In genomic region chr13:43558357-43558756, GRCm38 (mm10) we compare ENCODE assay signal across 10 mouse cellular contexts. TPM values are rescaled to one million over a fixed set of nuclear protein-coding genes. Genes with fewer than 3 reads are reported as not detected.
DNase-seq lines count a peak whose midpoint lies in the region; ATAC-seq lines count a peak whose summit lies in the region.
"Had no signal": no experiment of that assay in that cellular context is flagged by ENCODE, and none has a peak within 500 bp of the region (broad histone marks: within the 10 kb centered on the region; RNA-seq: fewer than 3 reads in every experiment).

No protein-coding gene starts in this region.

- H3K9ac ChIP-seq in heart, embryonic 11.5 days (ENCODE audit: low read depth, low read length), result no peak overlapping the region
- H3K9ac ChIP-seq in limb, embryonic 13.5 days, result peak overlapping the region; percentile 46; the same call in 1 of the 2 replicates
- no peak overlapping the region for H3K9ac ChIP-seq in stomach, embryonic 15.5 days

- DNase-seq in heart, adult 8-10 months (ENCODE audit: low spot score), result no peak
- no peak for DNase-seq in ovary, postnatal 14 days (ENCODE audit: low spot score)
- DNase-seq: layer of hippocampus, adult 9-11 months; thymus, adult 18-20 months had no signal

- H3K27ac ChIP-seq in heart, embryonic 11.5 days (ENCODE audit: low read depth, low read length), result no peak overlapping the region
- H3K27ac ChIP-seq in limb, embryonic 13.5 days, result no peak overlapping the region
- no peak overlapping the region for H3K27ac ChIP-seq in stomach, embryonic 15.5 days

- no peak overlapping the region for H3K4me3 ChIP-seq in heart, embryonic 11.5 days (ENCODE audit: low read depth, low read length)
- H3K4me3 ChIP-seq in megakaryocyte, embryonic 14.5 days (replicated peaks), result peak overlapping the region; percentile 99
- peak overlapping the region; percentile 84 for H3K4me3 ChIP-seq in limb, embryonic 13.5 days
- 0 out of 2 replicates have a peak overlapping the region, but pooled peaks have one; percentile 68 for H3K4me3 ChIP-seq in stomach, embryonic 15.5 days (replicated peaks)

- 87% methylated on average over 6 of the region's 6 CpGs for WGBS in heart, embryonic 11.5 days (ENCODE audit: insufficient replicate concordance)
- WGBS in limb, embryonic 13.5 days, result 60% methylated on average over 6 of the region's 6 CpGs
- WGBS in stomach, embryonic 15.5 days, result 68% methylated on average over 6 of the region's 6 CpGs

- H3K36me3 ChIP-seq in heart, embryonic 11.5 days (ENCODE audit: control insufficient read depth, insufficient read depth, low read length), result peaks cover 6% of the 10 kb centered on the region
- H3K36me3 ChIP-seq in megakaryocyte, embryonic 14.5 days (replicated peaks; ENCODE audit: low read length), result peaks cover 35% of the 10 kb centered on the region
- H3K36me3 ChIP-seq in limb, embryonic 13.5 days, result peaks cover 23% of the 10 kb centered on the region
- no peaks in the 10 kb centered on the region for H3K36me3 ChIP-seq in stomach, embryonic 15.5 days

- ATAC-seq in heart, embryonic 11.5 days (replicated peaks; ENCODE audit: insufficient number of reproducible peaks, low FRiP score, low TSS enrichment), result no peak
- ATAC-seq in megakaryocyte, adult 5-6 weeks (ENCODE audit: poor library complexity, severe bottlenecking), result no peak
- ATAC-seq in limb, embryonic 13.5 days (ENCODE audit: low FRiP score, low read depth), result no peak
- no peak for ATAC-seq in stomach, embryonic 15.5 days (ENCODE audit: insufficient read depth, low FRiP score, low read depth)
- no peak for ATAC-seq in granulocyte monocyte progenitor cell, adult 5-6 weeks (replicated peaks; ENCODE audit: poor library complexity, severe bottlenecking)

- H3K4me2 ChIP-seq in heart, embryonic 11.5 days, result peak overlapping the region; percentile 87
- peak overlapping the region; percentile 90 for H3K4me2 ChIP-seq in limb, embryonic 13.5 days (replicated peaks)
- peak overlapping the region; percentile 93 for H3K4me2 ChIP-seq in stomach, embryonic 15.5 days

- peaks cover 12% of the 10 kb centered on the region; the same call in 1 of the 2 replicates for H3K4me1 ChIP-seq in heart, embryonic 11.5 days (ENCODE audit: control insufficient read depth, insufficient read depth, low read length)
- peaks cover 62% of the 10 kb centered on the region for H3K4me1 ChIP-seq in megakaryocyte, embryonic 14.5 days
- peaks cover 28% of the 10 kb centered on the region for H3K4me1 ChIP-seq in limb, embryonic 13.5 days
- peaks cover 5% of the 10 kb centered on the region; the same call in 1 of the 2 replicates for H3K4me1 ChIP-seq in stomach, embryonic 15.5 days

- H3K9me3 ChIP-seq in heart, embryonic 11.5 days (replicated peaks; ENCODE audit: control insufficient read depth, low read length), result no peaks in the 10 kb centered on the region
- no peaks in the 10 kb centered on the region for H3K9me3 ChIP-seq in megakaryocyte, embryonic 14.5 days
- H3K9me3 ChIP-seq in limb, embryonic 13.5 days, result no peaks in the 10 kb centered on the region
- no peaks in the 10 kb centered on the region for H3K9me3 ChIP-seq in stomach, embryonic 15.5 days

- no peaks in the 10 kb centered on the region for H3K27me3 ChIP-seq in heart, embryonic 11.5 days (ENCODE audit: control insufficient read depth, insufficient read depth, low read length)
- no peaks in the 10 kb centered on the region for H3K27me3 ChIP-seq in megakaryocyte, embryonic 14.5 days (replicated peaks)
- H3K27me3 ChIP-seq in limb, embryonic 13.5 days, result no peaks in the 10 kb centered on the region
- H3K27me3 ChIP-seq in stomach, embryonic 15.5 days (replicated peaks), result no peaks in the 10 kb centered on the region

RNA-seq across cellular contexts. Expression of gene Mcur1, which starts 1.6 kb away (rescaled TPM):
- polyA plus RNA-seq in heart, embryonic 11.5 days (2014; fragmentation: Nextera tagmentation; extraction: Ambion mirVana), result 14.5 and 19.0 TPM in 2 replicates
- total RNA-seq in heart, adult 8-10 months (2022), result 10 to 100 TPM; 43.2 to 51.2 (median 48.7) TPM
- 7.8 and 17.5 TPM in 2 replicates for polyA plus RNA-seq in megakaryocyte, embryonic 14.5 days (2012; ENCODE audit: insufficient read depth, low replicate concordance)
- 28.5 and 35.3 TPM in 2 replicates for total RNA-seq in megakaryocyte, adult 5-6 weeks (2015)
- total RNA-seq in megakaryocyte, adult 5-6 weeks (2017), result 21.3 and 25.6 TPM in 2 replicates
- polyA plus RNA-seq in limb, embryonic 13.5 days (2015; fragmentation: Nextera tagmentation; extraction: Ambion mirVana), result 16.7 and 17.0 TPM in 2 replicates
- polyA plus RNA-seq in stomach, embryonic 15.5 days (2015; fragmentation: Nextera tagmentation; extraction: Ambion mirVana), result 12.7 and 14.8 TPM in 2 replicates
- 17.1 and 19.3 TPM in 2 replicates for total RNA-seq in granulocyte monocyte progenitor cell, adult 5-6 weeks (2014; fragmentation: Nextera tagmentation)
- 12.4 TPM in 2 replicates for total RNA-seq in granulocyte monocyte progenitor cell, adult 5-6 weeks (2017)

RNA-seq across cellular contexts. Expression of gene Rnf182, which starts 57.2 kb away (rescaled TPM):
- 0.55 and 4.3 TPM in 2 replicates for polyA plus RNA-seq in heart, embryonic 11.5 days (2014; fragmentation: Nextera tagmentation; extraction: Ambion mirVana)
- total RNA-seq in heart, adult 8-10 months (2022), result under 1 TPM in 2 of 4 experiments, not detected in 2; 0.09 to 0.16 TPM
- polyA plus RNA-seq in megakaryocyte, embryonic 14.5 days (2012; ENCODE audit: insufficient read depth, low replicate concordance), result not detected in 2 replicates
- total RNA-seq in megakaryocyte, adult 5-6 weeks (2015), result not detected in 2 replicates
- not detected in 2 replicates for total RNA-seq in megakaryocyte, adult 5-6 weeks (2017)
- polyA plus RNA-seq in limb, embryonic 13.5 days (2015; fragmentation: Nextera tagmentation; extraction: Ambion mirVana), result 9.1 and 9.7 TPM in 2 replicates
- 2.4 and 2.7 TPM in 2 replicates for polyA plus RNA-seq in stomach, embryonic 15.5 days (2015; fragmentation: Nextera tagmentation; extraction: Ambion mirVana)
- total RNA-seq in granulocyte monocyte progenitor cell, adult 5-6 weeks (2014; fragmentation: Nextera tagmentation), result not detected in 2 replicates
- not detected in 2 replicates for total RNA-seq in granulocyte monocyte progenitor cell, adult 5-6 weeks (2017)
